In genomic region chr8:13073255-13073654, GRCm38 (mm10) we compare ENCODE assay signal across 33 mouse cellular contexts. TPM values are rescaled to one million over a fixed set of nuclear protein-coding genes. Genes with fewer than 3 reads are reported as not detected.
DNase-seq lines count a peak whose midpoint lies in the region; ATAC-seq and TF ChIP-seq lines count a peak whose summit lies in the region.
"Had no signal": no experiment of that assay in that cellular context is flagged by ENCODE, and none has a peak within 500 bp of the region (broad histone marks: within the 10 kb centered on the region; RNA-seq: fewer than 3 reads in every experiment).

No protein-coding gene starts in this region.

- H3K9ac ChIP-seq in stomach, embryonic 14.5 days (replicated peaks; ENCODE audit: low read depth, low read length), result no peak overlapping the region
- H3K9ac ChIP-seq in stomach, postnatal 0 days (ENCODE audit: low read length), result no peak overlapping the region
- H3K9ac ChIP-seq: embryonic facial prominence, embryonic 13.5 days; forebrain, embryonic 13.5 days; hindbrain, embryonic 12.5 days had no signal

- no peaks in the 10 kb centered on the region for H3K9me3 ChIP-seq in stomach, embryonic 14.5 days (ENCODE audit: control insufficient read depth, low read depth, low read length)
- no peaks in the 10 kb centered on the region for H3K9me3 ChIP-seq in stomach, postnatal 0 days (ENCODE audit: control insufficient read depth, low read length)
- H3K9me3 ChIP-seq: embryonic facial prominence, embryonic 10.5 days; embryonic facial prominence, embryonic 13.5 days; forebrain, embryonic 10.5 days; forebrain, embryonic 13.5 days; hindbrain, embryonic 12.5 days had no signal

- TF ChIP-seq POLR2A in lung, adult 2 months (IDR thresholded peaks at IDR 0.05; ENCODE audit: borderline replicate concordance, extremely low read depth, low read depth, low read length), result 0 out of 2 replicates have a peak, but pooled peaks have one; percentile 19

- H3K4me2 ChIP-seq in stomach, embryonic 14.5 days (replicated peaks; ENCODE audit: low read depth, low read length), result no peak overlapping the region
- no peak overlapping the region for H3K4me2 ChIP-seq in stomach, postnatal 0 days (replicated peaks; ENCODE audit: low read depth)
- H3K4me2 ChIP-seq: embryonic facial prominence, embryonic 13.5 days; forebrain, embryonic 13.5 days; heart, embryonic 11.5 days; hindbrain, embryonic 12.5 days had no signal

- TF ChIP-seq EP300 in stomach, postnatal 0 days (optimal IDR thresholded peaks at IDR 0.05), result no peak

- H3K4me3 ChIP-seq in lung, adult 2 months (replicated peaks; ENCODE audit: extremely low read depth, low read depth, low read length), result no peak overlapping the region
- H3K4me3 ChIP-seq in stomach, embryonic 14.5 days (ENCODE audit: low read depth, low read length), result no peak overlapping the region
- H3K4me3 ChIP-seq in stomach, postnatal 0 days (ENCODE audit: low read depth, low read length), result no peak overlapping the region
- H3K4me3 ChIP-seq: embryonic facial prominence, embryonic 10.5 days; embryonic facial prominence, embryonic 13.5 days; erythroblast, embryonic 14.5 days; forebrain, embryonic 10.5 days; forebrain, embryonic 13.5 days; gastrocnemius, adult 2 months; hindbrain, embryonic 12.5 days had no signal

- DNase-seq in lung, adult 2 months, result no peak
- DNase-seq in lung, postnatal 4 days, result no peak
- peak; percentile 52 for DNase-seq in stomach, postnatal 0 days (ENCODE audit: low spot score)
- DNase-seq in adrenal gland, postnatal 36 days, result no peak
- DNase-seq in frontal cortex, postnatal 10 days (ENCODE audit: low spot score in 2 of 2), result no peak
- DNase-seq: adrenal gland, adult 2 months; adrenal gland, postnatal 14 days; cerebellum, adult 11-12 months; cerebellum, adult 8-10 months; cerebellum, postnatal 10 days; cerebellum, postnatal 36 days; embryo, embryonic 11 days; gastrocnemius, adult 2 months; gastrocnemius, postnatal 14 days had no signal

- 78% methylated on average over 11 of the region's 11 CpGs for WGBS in lung, adult 2 months
- WGBS in stomach, embryonic 14.5 days, result 82% methylated on average over 11 of the region's 11 CpGs
- 65% methylated on average over 11 of the region's 11 CpGs for WGBS in stomach, postnatal 0 days

- TF ChIP-seq CTCF in lung, adult 2 months (IDR thresholded peaks at IDR 0.05; ENCODE audit: insufficient read depth, low read length), result no peak
- TF ChIP-seq CTCF in stomach, postnatal 0 days (IDR thresholded peaks at IDR 0.05; ENCODE audit: low read depth), result no peak

- H3K36me3 ChIP-seq in stomach, embryonic 14.5 days (ENCODE audit: control insufficient read depth, insufficient read depth, low read length), result peaks cover 32% of the 10 kb centered on the region; the same call in 1 of the 2 replicates
- peaks cover 19% of the 10 kb centered on the region for H3K36me3 ChIP-seq in stomach, postnatal 0 days (ENCODE audit: control insufficient read depth, insufficient read depth, low read length)

- no peaks in the 10 kb centered on the region for H3K27me3 ChIP-seq in stomach, embryonic 14.5 days (ENCODE audit: control insufficient read depth, insufficient read depth, low read length)
- H3K27me3 ChIP-seq in stomach, postnatal 0 days (ENCODE audit: control insufficient read depth, insufficient read depth, low read length), result no peaks in the 10 kb centered on the region
- H3K27me3 ChIP-seq: embryonic facial prominence, embryonic 13.5 days; forebrain, embryonic 13.5 days; hindbrain, embryonic 12.5 days had no signal

- no peak overlapping the region for H3K27ac ChIP-seq in stomach, embryonic 14.5 days (ENCODE audit: low read length)
- H3K27ac ChIP-seq in stomach, postnatal 0 days (replicated peaks), result no peak overlapping the region
- H3K27ac ChIP-seq: embryonic facial prominence, embryonic 10.5 days; embryonic facial prominence, embryonic 13.5 days; forebrain, embryonic 10.5 days; forebrain, embryonic 13.5 days; gastrocnemius, adult 2 months; hindbrain, embryonic 12.5 days had no signal

- H3K4me1 ChIP-seq in lung, adult 2 months (ENCODE audit: control insufficient read depth, insufficient read depth, low read length), result no peaks in the 10 kb centered on the region; the same call in 1 of the 2 replicates
- H3K4me1 ChIP-seq in stomach, embryonic 14.5 days (ENCODE audit: control insufficient read depth, insufficient read depth, low read length), result no peaks in the 10 kb centered on the region
- H3K4me1 ChIP-seq in stomach, postnatal 0 days (replicated peaks; ENCODE audit: control insufficient read depth, insufficient read depth), result no peaks in the 10 kb centered on the region
- H3K4me1 ChIP-seq: embryonic facial prominence, embryonic 10.5 days; embryonic facial prominence, embryonic 13.5 days; forebrain, embryonic 10.5 days; forebrain, embryonic 13.5 days; hindbrain, embryonic 12.5 days had no signal

- ATAC-seq in stomach, embryonic 14.5 days (ENCODE audit: insufficient number of reproducible peaks, insufficient read depth, low FRiP score, low read depth), result peak; percentile 37; the same call in 1 of the 2 replicates
- peak; percentile 79 for ATAC-seq in stomach, postnatal 0 days (ENCODE audit: low FRiP score, low TSS enrichment)
- ATAC-seq: CD4-positive, CD25-positive, alpha-beta regulatory T cell, adult 4 months; forebrain, embryonic 13.5 days; forebrain, embryonic 16.5 days; hindbrain, embryonic 16.5 days had no signal

RNA-seq across cellular contexts. Expression of gene Proz, which starts 12.5 kb away (rescaled TPM):
- 3.2 and 4.5 TPM in 2 replicates for polyA plus RNA-seq in lung, adult 2 months (2012; rRNA removed)
- polyA plus RNA-seq in stomach, embryonic 14.5 days (2014; fragmentation: Nextera tagmentation; extraction: Ambion mirVana), result 0.31 and 0.45 TPM in 2 replicates
- polyA plus RNA-seq in stomach, postnatal 0 days (2015; fragmentation: Nextera tagmentation; extraction: Ambion mirVana), result 6.7 and 7.4 TPM in 2 replicates
- total RNA-seq in adrenal gland, postnatal 36 days (2021), result not detected
- total RNA-seq: gastrocnemius, adult 2 months; gastrocnemius, postnatal 14 days; heart, adult 8-10 months; heart, postnatal 25 days; hematopoietic stem cell, adult 5-6 weeks had no signal

RNA-seq across cellular contexts. Expression of gene Pcid2, which starts 32.0 kb away (rescaled TPM):
- 21.3 and 22.1 TPM in 2 replicates for polyA plus RNA-seq in lung, adult 2 months (2012; rRNA removed)
- polyA plus RNA-seq in stomach, embryonic 14.5 days (2014; fragmentation: Nextera tagmentation; extraction: Ambion mirVana), result 36.1 and 37.8 TPM in 2 replicates
- 13.9 and 15.1 TPM in 2 replicates for polyA plus RNA-seq in stomach, postnatal 0 days (2015; fragmentation: Nextera tagmentation; extraction: Ambion mirVana)
- total RNA-seq in adrenal gland, postnatal 36 days (2021), result 10 to 100 TPM; 21.6 to 23.1 TPM

RNA-seq across cellular contexts. Expression of gene Cul4a, which starts 32.2 kb away (rescaled TPM):
- polyA plus RNA-seq in lung, adult 2 months (2012; rRNA removed), result 37.3 and 41.4 TPM in 2 replicates
- 93.9 and 101 TPM in 2 replicates for polyA plus RNA-seq in stomach, embryonic 14.5 days (2014; fragmentation: Nextera tagmentation; extraction: Ambion mirVana)
- 47.1 and 52.6 TPM in 2 replicates for polyA plus RNA-seq in stomach, postnatal 0 days (2015; fragmentation: Nextera tagmentation; extraction: Ambion mirVana)
- 100 to 1,000 TPM; 108 to 166 TPM for total RNA-seq in adrenal gland, postnatal 36 days (2021)

RNA-seq across cellular contexts. Expression of gene F10, which starts 36.1 kb away (rescaled TPM):
- 6.0 and 18.5 TPM in 2 replicates for polyA plus RNA-seq in lung, adult 2 months (2012; rRNA removed)
- 0.88 and 1.4 TPM in 2 replicates for polyA plus RNA-seq in stomach, embryonic 14.5 days (2014; fragmentation: Nextera tagmentation; extraction: Ambion mirVana)
- polyA plus RNA-seq in stomach, postnatal 0 days (2015; fragmentation: Nextera tagmentation; extraction: Ambion mirVana), result 1.1 and 1.9 TPM in 2 replicates
- total RNA-seq in adrenal gland, postnatal 36 days (2021), result under 1 TPM; 0.53 to 0.86 TPM
- total RNA-seq: gastrocnemius, adult 2 months; gastrocnemius, postnatal 14 days had no signal
- polyA plus RNA-seq: C2C12; CD4-positive, CD25-positive, alpha-beta regulatory T cell, adult 4 months; cortical plate, adult 2 months had no signal

RNA-seq across cellular contexts. Expression of gene F7, which starts 47.4 kb away (rescaled TPM):
- polyA plus RNA-seq in lung, adult 2 months (2012; rRNA removed), result 8.5 and 27.2 TPM in 2 replicates
- polyA plus RNA-seq in stomach, embryonic 14.5 days (2014; fragmentation: Nextera tagmentation; extraction: Ambion mirVana), result not detected in 2 replicates
- polyA plus RNA-seq in stomach, postnatal 0 days (2015; fragmentation: Nextera tagmentation; extraction: Ambion mirVana), result 0.12 TPM in 1 of 2 replicates, not detected in the other
- total RNA-seq in adrenal gland, postnatal 36 days (2021), result under 1 TPM; 0.86 to 0.92 TPM
- total RNA-seq: gastrocnemius, adult 2 months; gastrocnemius, postnatal 14 days; MEL had no signal
- polyA plus RNA-seq: C2C12; CD4-positive, CD25-positive, alpha-beta regulatory T cell, adult 4 months; embryonic facial prominence, embryonic 13.5 days; forebrain, embryonic 16.5 days; heart, embryonic 11.5 days; heart, embryonic 14.5 days; heart, postnatal 0 days; hindbrain, embryonic 12.5 days; hindbrain, embryonic 16.5 days had no signal
